Mouse (Mus musculus) heart, adult 2 months (tissue): ENCODE data around the gene Usp4. TPM values are rescaled to one million over a fixed set of nuclear protein-coding genes. Genes with fewer than 3 reads are reported as not detected.

Experiments
- DNase-seq, 2 experiments: peaks; one replicate each; pipeline ENCODE4 v3.0.0; 2021
- H3K27ac ChIP-seq: fragments of 200-600 bp; 2 replicates; pipeline ENCODE4 v1.8.1; 2022
- H3K27me3 ChIP-seq: fragments of 200-500 bp; 2 replicates; pipeline ENCODE4 v1.6.1; 2012; ENCODE audit warnings: mild to moderate bottlenecking, low read length, inconsistent platforms, mixed read lengths; ENCODE audit not compliant: control insufficient read depth, insufficient read depth
- H3K36me3 ChIP-seq: fragments of 200-500 bp; 2 replicates; pipeline ENCODE4 v1.6.1; 2012; ENCODE audit warnings: low read length, inconsistent platforms; ENCODE audit not compliant: control insufficient read depth, insufficient read depth
- H3K4me1 ChIP-seq: fragments of 200-500 bp; 2 replicates; pipeline ENCODE4 v1.6.1; 2011; ENCODE audit warnings: low read length; ENCODE audit not compliant: control insufficient read depth, insufficient read depth
- H3K4me3 ChIP-seq: fragments of 200-600 bp; 2 replicates; pipeline ENCODE4 v1.8.1; 2022
- H3K79me2 ChIP-seq: fragments of 200-500 bp; replicated peaks from 2 replicates; pipeline ENCODE4 v1.6.1; 2012; ENCODE audit warnings: mild to moderate bottlenecking, inconsistent platforms, low read length, moderate library complexity, mixed read lengths; ENCODE audit not compliant: control insufficient read depth, insufficient read depth
- H3K9ac ChIP-seq: fragments of 200-500 bp; 2 replicates; pipeline ENCODE4 v1.6.1; 2012; ENCODE audit warnings: low read depth, mild to moderate bottlenecking, control low read depth, inconsistent platforms, low read length, mixed read lengths
- CTCF ChIP-seq: fragments of 200-600 bp; IDR thresholded peaks from 2 replicates; pipeline ENCODE4 v1.8.1; 2022; ENCODE audit warnings: antibody characterized with exemption, mild to moderate bottlenecking, moderate library complexity
- EP300 ChIP-seq: fragments of 200-500 bp; IDR thresholded peaks from 2 replicates; pipeline ENCODE4 v1.6.1; 2011; ENCODE audit warnings: low read depth, low read length, control low read depth; ENCODE audit not compliant: insufficient read depth
- POLR2A ChIP-seq: fragments of 200-500 bp; IDR thresholded peaks from 2 replicates; pipeline ENCODE4 v1.6.1; 2011; ENCODE audit warnings: mild to moderate bottlenecking, low read depth, low read length, control low read depth; ENCODE audit not compliant: insufficient read depth
- WGBS: fragments of 180-500 bp; shearing (Covaris S2); methylation state at CpG from one replicate; pipeline ENCODE4 v1.1.7; 2018; 5-methylcytosine and 5-hydroxymethylcytosine counted together
- intact Hi-C: fragments of 180-260 bp; cut with DNase I; formaldehyde crosslinking; loops from one replicate; pipeline ENCODE4 v1.15.1; 2025
- polyA plus RNA-seq: library from polyadenylated mRNA; depleted of rRNA; stranded (reverse); fragments of >200 nt; gene quantifications from 2 replicates; pipeline ENCODE4 v1.2.3, GENCODE M21; 2012
- total RNA-seq, 2 experiments: library from RNA; stranded (reverse); gene quantifications; 2 replicates each; pipeline ENCODE4 v1.2.3; 2021

Gene Usp4
- total and polyA plus RNA-seq, 3 experiments: 52.7 to 74.8 (median 66.1) TPM

GRCm38 (mm10) chr9:108378736-108379135 is 31.1 kb downstream of the Usp4 start:
- no peak overlapping the region for H3K4me3 ChIP-seq
- no peak overlapping the region for H3K27ac ChIP-seq
- DNase-seq: no peak
- no peaks in the 10 kb centered on the region for H3K27me3 ChIP-seq
- TF ChIP-seq CTCF (no peak), POLR2A (no peak), EP300 (no peak)
- 0 out of 2 replicates have a peak, but pooled peaks cover 2% of the 10 kb centered on the region for H3K79me2 ChIP-seq
- no peak overlapping the region for H3K9ac ChIP-seq
- no peaks in the 10 kb centered on the region for H3K4me1 ChIP-seq
- intact Hi-C loops: no loop called here
- 86% methylated on average over 5 of the region's 5 CpGs for WGBS
- H3K36me3 ChIP-seq: peaks cover 2% of the 10 kb centered on the region

- H3K36me3 ChIP-seq: peaks cover 2% of the 10 kb centered on the region
- DNase-seq: no peak
- 0 out of 2 replicates have a peak, but pooled peaks cover 2% of the 10 kb centered on the region for H3K79me2 ChIP-seq
- no peak for TF ChIP-seq EP300
- no peak for TF ChIP-seq POLR2A
- TF ChIP-seq CTCF: no peak
- no peak overlapping the region for H3K4me3 ChIP-seq
- no peaks in the 10 kb centered on the region for H3K4me1 ChIP-seq
- intact Hi-C loops: no loop called here
- no peaks in the 10 kb centered on the region for H3K27me3 ChIP-seq
- 77% methylated on average over 4 of the region's 4 CpGs for WGBS
- no peak overlapping the region for H3K27ac ChIP-seq
- H3K9ac ChIP-seq: no peak overlapping the region
Measured at GRCm38 (mm10) chr9:108379294-108379693, 31.6 kb downstream of the Usp4 start.

- intact Hi-C loops: loop anchor here (5.0 kb wide), 1 partner anchor 71 kb away; no protein-coding TSS in a partner anchor
- Histone ChIP-seq H3K27ac (no peak overlapping the region), H3K36me3 (peaks cover 2% of the 10 kb centered on the region), H3K4me1 (no peaks in the 10 kb centered on the region), H3K27me3 (no peaks in the 10 kb centered on the region), H3K4me3 (no peak overlapping the region), H3K79me2 (0 out of 2 replicates have a peak, but pooled peaks cover 2% of the 10 kb centered on the region), H3K9ac (no peak overlapping the region)
- WGBS: 95% methylated on average over 9 of the region's 9 CpGs
- no peak for DNase-seq
- TF ChIP-seq POLR2A: no peak
- no peak for TF ChIP-seq EP300
- TF ChIP-seq CTCF: no peak
Measured at GRCm38 (mm10) chr9:108381382-108381781, 33.7 kb downstream of the Usp4 start.

- TF ChIP-seq CTCF (no peak), EP300 (no peak), POLR2A (no peak)
- intact Hi-C loops: no loop called here
- DNase-seq: no peak
- Histone ChIP-seq H3K9ac (no peak overlapping the region), H3K4me3 (no peak overlapping the region), H3K36me3 (peaks cover 2% of the 10 kb centered on the region; the same call in 1 of the 2 replicates), H3K27me3 (no peaks in the 10 kb centered on the region), H3K4me1 (no peaks in the 10 kb centered on the region), H3K27ac (no peak overlapping the region), H3K79me2 (no peaks in the 10 kb centered on the region)
- 86% methylated on average over 7 of the region's 7 CpGs for WGBS
Measured at GRCm38 (mm10) chr9:108385006-108385405, 37.4 kb downstream of the Usp4 start.

GRCm38 (mm10) chr9:108386816-108387215 is 39.2 kb downstream of the Usp4 start:
- no peak for DNase-seq
- intact Hi-C loops: no loop called here
- 79% methylated on average over 4 of the region's 4 CpGs for WGBS

GRCm38 (mm10) chr9:108388601-108389000 is 40.9 kb downstream of the Usp4 start:
- no peaks in the 10 kb centered on the region for H3K36me3 ChIP-seq
- no peak overlapping the region for H3K9ac ChIP-seq
- 90% methylated on average over 10 of the region's 10 CpGs for WGBS

More at GRCm38 (mm10) chr9:108386816-108387215, 39.2 kb downstream of the Usp4 start:
- no peak overlapping the region for H3K27ac ChIP-seq
- H3K27me3 ChIP-seq: no peaks in the 10 kb centered on the region
- H3K4me1 ChIP-seq: no peaks in the 10 kb centered on the region
- no peak for TF ChIP-seq EP300
- no peak overlapping the region for H3K9ac ChIP-seq
- H3K4me3 ChIP-seq: no peak overlapping the region
- peaks cover 2% of the 10 kb centered on the region; the same call in 1 of the 2 replicates for H3K36me3 ChIP-seq
- no peaks in the 10 kb centered on the region for H3K79me2 ChIP-seq

More at GRCm38 (mm10) chr9:108388601-108389000, 40.9 kb downstream of the Usp4 start:
- no peak for DNase-seq
- intact Hi-C loops: no loop called here
- Histone ChIP-seq H3K27ac (no peak overlapping the region), H3K79me2 (no peaks in the 10 kb centered on the region), H3K27me3 (no peaks in the 10 kb centered on the region), H3K4me3 (no peak overlapping the region), H3K4me1 (no peaks in the 10 kb centered on the region)
- TF ChIP-seq CTCF (no peak), EP300 (no peak), POLR2A (no peak)
